Mouse (Mus musculus) neural tube, embryonic 14.5 days (tissue): ENCODE results near the gene Adgrl3. TPM values are rescaled to one million over a fixed set of nuclear protein-coding genes. Genes with fewer than 3 reads are reported as not detected.

Experiments used
- ATAC-seq: fragments of 200-750 bp; cut with Nextera tagmentation; 2 replicates; pipeline ENCODE4 v1.8.0; 2017; ENCODE audit warnings: low read depth, mild to moderate bottlenecking, moderate TSS enrichment, moderate library complexity
- H3K27ac ChIP-seq: fragments of 300-500 bp; sonication (generic); 2 replicates; pipeline ENCODE4 v1.5.1; 2014; ENCODE audit warnings: low read depth, mild to moderate bottlenecking, control low read depth, low read length, moderate library complexity, mixed read lengths
- H3K27me3 ChIP-seq: fragments of 300-500 bp; sonication (generic); 2 replicates; pipeline ENCODE4 v1.6.1; 2014; ENCODE audit warnings: low read length; ENCODE audit not compliant: control insufficient read depth, insufficient read depth
- H3K36me3 ChIP-seq: fragments of 300-500 bp; sonication (generic); 2 replicates; pipeline ENCODE4 v1.6.1; 2014; ENCODE audit warnings: low read length, mixed read lengths; ENCODE audit not compliant: control insufficient read depth, insufficient read depth
- H3K4me1 ChIP-seq: fragments of 300-500 bp; sonication (generic); 2 replicates; pipeline ENCODE4 v1.6.1; 2014; ENCODE audit warnings: low read length; ENCODE audit not compliant: control insufficient read depth, insufficient read depth
- H3K4me2 ChIP-seq: fragments of 300-500 bp; sonication (generic); 2 replicates; pipeline ENCODE4 v1.6.1; 2014; ENCODE audit warnings: mild to moderate bottlenecking, low read depth, low read length, control low read depth
- H3K4me3 ChIP-seq: fragments of 300-500 bp; sonication (generic); 2 replicates; pipeline ENCODE4 v1.5.1; 2014; ENCODE audit warnings: low read depth, low read length, control low read depth, mixed read lengths
- H3K9ac ChIP-seq: fragments of 300-500 bp; sonication (generic); replicated peaks from 2 replicates; pipeline ENCODE4 v1.6.1; 2014; ENCODE audit warnings: low read depth, mild to moderate bottlenecking, control low read depth, low read length, mixed read lengths
- H3K9me3 ChIP-seq: fragments of 300-500 bp; sonication (generic); 2 replicates; pipeline ENCODE4 v1.6.1; 2016; ENCODE audit warnings: low read length; ENCODE audit not compliant: control insufficient read depth
- WGBS: fragments of 180-500 bp; shearing (Covaris S2); extraction: QIAGEN DNeasy Blood & Tissue Kit; methylation state at CpG from one replicate; pipeline ENCODE4 v1.1.7; 2014; 5-methylcytosine and 5-hydroxymethylcytosine counted together
- polyA plus RNA-seq: library from polyadenylated mRNA; unstranded; fragments of >200 nt; fragmentation: Nextera tagmentation; extraction: Ambion mirVana; gene quantifications from 2 replicates; pipeline ENCODE4 v1.2.1, GENCODE M21; 2014

Gene Adgrl3
- polyA plus RNA-seq, 1 experiment from 2014 or later = 98.7 TPM

DNA sequence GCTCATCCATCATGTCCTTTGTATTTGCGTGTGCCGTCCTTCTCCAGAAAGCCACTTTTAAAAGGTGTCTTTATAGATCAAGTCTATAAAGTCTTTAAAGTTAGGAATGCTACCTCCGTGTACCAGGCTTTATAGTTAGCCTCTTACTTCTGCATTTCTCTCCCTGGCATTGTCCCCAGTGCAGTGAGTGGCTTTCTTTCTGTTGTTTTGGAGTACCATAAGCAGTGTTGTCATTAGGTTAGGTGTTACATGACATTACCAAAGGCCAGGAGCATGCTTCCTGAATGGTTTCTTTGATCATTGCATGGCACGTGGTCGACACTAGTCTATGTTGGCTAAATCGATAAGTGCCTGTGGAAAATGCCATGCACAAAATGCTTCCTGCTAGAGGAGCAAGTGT is 48.2 kb downstream of the Adgrl3 start:
- WGBS = 71% methylated on average over 6 of the region's 6 CpGs
- H3K9ac ChIP-seq = no peak overlapping the region
- no peaks in the 10 kb centered on the region for H3K36me3 ChIP-seq
- H3K4me1 ChIP-seq = no peaks in the 10 kb centered on the region
- ATAC-seq = no peak
- H3K4me3 ChIP-seq = no peak overlapping the region
- no peak overlapping the region for H3K27ac ChIP-seq
- H3K9me3 ChIP-seq = no peaks in the 10 kb centered on the region
- no peaks in the 10 kb centered on the region for H3K27me3 ChIP-seq
- no peak overlapping the region for H3K4me2 ChIP-seq

DNA sequence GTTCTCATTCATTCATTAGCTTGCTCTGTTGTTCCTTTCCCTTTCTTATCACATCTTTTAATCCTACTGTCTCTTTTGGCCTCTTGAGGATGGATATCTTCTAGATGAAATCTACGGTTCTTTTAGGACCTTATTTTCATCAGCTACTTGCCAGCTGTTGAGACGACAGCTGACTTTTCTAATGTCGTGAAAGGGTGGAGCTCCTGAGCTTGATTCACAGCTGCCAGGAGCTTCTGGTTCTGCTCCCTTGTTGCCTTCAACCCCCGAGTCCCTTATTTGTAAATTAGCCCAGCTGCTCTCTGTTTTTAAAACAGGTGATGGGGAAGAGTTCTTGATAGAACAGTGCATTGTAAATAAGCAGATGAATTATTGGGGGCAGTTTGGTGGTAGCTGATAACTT is 48.9 kb downstream of the Adgrl3 start:
- Histone ChIP-seq H3K9me3 (no peaks in the 10 kb centered on the region), H3K4me3 (no peak overlapping the region), H3K27ac (no peak overlapping the region), H3K4me2 (no peak overlapping the region), H3K36me3 (no peaks in the 10 kb centered on the region), H3K9ac (no peak overlapping the region), H3K4me1 (no peaks in the 10 kb centered on the region), H3K27me3 (no peaks in the 10 kb centered on the region)
- WGBS = 57% methylated on average over 4 of the region's 4 CpGs
- no peak for ATAC-seq

DNA sequence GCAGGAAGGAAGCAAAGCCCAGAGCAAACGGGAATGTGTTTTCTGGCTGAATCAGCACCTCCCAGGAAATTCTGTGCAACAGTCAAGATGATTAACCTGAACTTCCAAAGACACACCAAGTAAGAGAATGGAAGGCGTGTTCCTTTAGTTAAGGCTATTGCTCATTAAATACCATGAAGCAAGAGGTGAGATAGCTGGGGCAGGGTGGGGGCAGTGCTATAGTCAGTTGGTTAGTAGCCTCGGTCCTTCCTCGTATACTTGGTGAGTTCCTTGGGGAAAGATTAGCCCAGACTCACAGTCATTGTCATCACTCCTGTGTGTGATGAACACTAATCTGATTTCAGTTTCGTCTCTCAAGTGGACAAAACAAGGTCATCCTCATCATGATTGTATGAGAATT is 53.0 kb downstream of the Adgrl3 start:
- Histone ChIP-seq H3K36me3 (no peaks in the 10 kb centered on the region), H3K27me3 (no peaks in the 10 kb centered on the region), H3K9ac (no peak overlapping the region), H3K4me3 (no peak overlapping the region), H3K4me2 (no peak overlapping the region), H3K9me3 (no peaks in the 10 kb centered on the region), H3K4me1 (0 out of 2 replicates have a peak, but pooled peaks cover 2% of the 10 kb centered on the region), H3K27ac (no peak overlapping the region)
- no peak for ATAC-seq
- WGBS = 79% methylated on average over 5 of the region's 5 CpGs

DNA sequence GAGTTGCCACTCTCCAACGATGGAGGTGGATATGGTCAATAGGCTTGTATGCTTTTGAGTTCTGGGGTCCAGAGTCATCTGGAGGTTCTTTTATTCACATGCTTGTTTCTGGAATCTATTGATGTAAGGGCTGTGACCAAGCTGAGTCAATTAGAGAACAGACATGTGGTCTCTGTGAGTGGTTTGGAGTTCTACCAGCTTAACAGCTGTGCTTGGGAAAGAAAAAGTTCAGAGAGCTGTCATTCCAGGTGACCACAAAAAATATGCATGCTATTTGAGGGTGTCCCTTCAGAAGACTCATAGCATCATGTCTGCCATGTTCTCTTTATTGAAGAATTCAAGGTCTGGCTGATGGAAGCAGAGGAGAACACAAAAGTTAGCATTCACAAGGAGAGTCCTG is 53.9 kb downstream of the Adgrl3 start:
- Histone ChIP-seq H3K4me1 (0 out of 2 replicates have a peak, but pooled peaks cover 2% of the 10 kb centered on the region), H3K27ac (no peak overlapping the region), H3K4me3 (no peak overlapping the region), H3K9ac (no peak overlapping the region), H3K27me3 (no peaks in the 10 kb centered on the region), H3K4me2 (no peak overlapping the region), H3K9me3 (no peaks in the 10 kb centered on the region), H3K36me3 (no peaks in the 10 kb centered on the region)
- 81% methylated on average over 1 of the region's 1 CpGs for WGBS
- ATAC-seq = no peak

DNA sequence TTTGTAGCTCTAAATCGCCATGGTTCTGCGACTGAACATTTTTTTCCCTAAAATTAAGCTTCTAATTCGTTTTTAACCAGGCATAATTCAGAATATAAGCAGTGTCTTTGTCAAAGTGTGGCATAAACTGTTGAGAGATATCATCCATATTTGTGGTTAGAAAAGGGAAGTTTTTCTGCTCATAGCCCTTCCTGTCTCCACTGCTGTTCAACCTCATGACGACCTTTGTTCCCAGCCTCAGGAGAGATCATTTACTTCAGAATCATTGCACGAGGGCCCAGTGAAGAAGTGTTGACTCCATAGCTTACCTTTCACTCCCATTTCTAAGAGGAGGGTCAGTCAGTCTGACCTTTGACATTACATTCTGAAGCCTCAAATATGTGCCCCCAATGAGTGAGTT is 56.4 kb downstream of the Adgrl3 start:
- Histone ChIP-seq H3K9me3 (no peaks in the 10 kb centered on the region), H3K4me1 (0 out of 2 replicates have a peak, but pooled peaks cover 2% of the 10 kb centered on the region), H3K9ac (no peak overlapping the region), H3K4me3 (no peak overlapping the region), H3K4me2 (no peak overlapping the region), H3K27ac (no peak overlapping the region), H3K27me3 (no peaks in the 10 kb centered on the region), H3K36me3 (no peaks in the 10 kb centered on the region)
- 75% methylated on average over 5 of the region's 5 CpGs for WGBS
- ATAC-seq = no peak

DNA sequence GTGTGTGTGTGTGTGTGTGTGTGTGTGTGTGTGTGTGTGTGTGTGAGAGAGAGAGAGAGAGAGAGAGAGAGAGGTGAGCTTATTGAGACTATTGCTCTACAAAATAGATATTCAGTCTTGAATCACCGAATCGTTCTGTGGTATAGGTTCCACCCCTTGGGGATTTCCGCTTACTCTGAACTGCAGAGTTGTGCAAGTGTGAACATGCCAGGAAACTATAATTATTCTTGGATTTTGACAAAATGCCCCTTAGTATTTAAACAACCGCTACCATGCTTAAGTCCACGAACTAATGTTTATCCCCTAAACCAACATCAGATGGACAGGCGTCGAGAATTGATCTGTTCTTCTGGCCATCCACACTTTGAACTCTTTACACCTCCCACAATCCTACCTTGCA is 57.1 kb downstream of the Adgrl3 start:
- no peak for ATAC-seq
- 0 out of 2 replicates have a peak, but pooled peaks cover 2% of the 10 kb centered on the region for H3K4me1 ChIP-seq
- no peaks in the 10 kb centered on the region for H3K27me3 ChIP-seq
- no peak overlapping the region for H3K4me2 ChIP-seq
- H3K9ac ChIP-seq = no peak overlapping the region
- H3K36me3 ChIP-seq = no peaks in the 10 kb centered on the region
- H3K9me3 ChIP-seq = no peaks in the 10 kb centered on the region
- H3K4me3 ChIP-seq = no peak overlapping the region
- 90% methylated on average over 7 of the region's 7 CpGs for WGBS
- H3K27ac ChIP-seq = no peak overlapping the region

DNA sequence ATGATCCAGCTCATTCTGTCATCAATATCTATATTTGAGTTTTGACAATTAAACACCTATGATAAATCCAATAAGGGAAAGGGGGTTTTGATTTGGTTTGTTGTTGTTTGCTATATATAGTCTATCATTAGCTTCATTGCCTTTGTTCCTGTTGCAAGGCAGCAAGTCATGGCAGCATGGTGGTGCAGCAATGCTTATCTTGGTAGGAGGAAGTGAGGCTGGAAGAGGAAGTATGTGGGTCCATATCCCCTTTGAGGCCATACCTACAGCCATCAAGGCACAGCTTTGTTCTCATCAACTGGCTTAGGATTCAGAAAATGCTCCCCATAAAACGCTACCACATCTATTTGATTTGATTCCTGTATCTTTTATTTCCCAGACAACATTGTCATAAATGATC is 58.1 kb downstream of the Adgrl3 start:
- Histone ChIP-seq H3K27me3 (no peaks in the 10 kb centered on the region), H3K27ac (no peak overlapping the region), H3K9me3 (no peaks in the 10 kb centered on the region), H3K9ac (no peak overlapping the region), H3K4me2 (no peak overlapping the region), H3K36me3 (no peaks in the 10 kb centered on the region), H3K4me3 (no peak overlapping the region), H3K4me1 (0 out of 2 replicates have a peak, but pooled peaks cover 2% of the 10 kb centered on the region)
- 81% methylated on average over 1 of the region's 1 CpGs for WGBS
- no peak for ATAC-seq

DNA sequence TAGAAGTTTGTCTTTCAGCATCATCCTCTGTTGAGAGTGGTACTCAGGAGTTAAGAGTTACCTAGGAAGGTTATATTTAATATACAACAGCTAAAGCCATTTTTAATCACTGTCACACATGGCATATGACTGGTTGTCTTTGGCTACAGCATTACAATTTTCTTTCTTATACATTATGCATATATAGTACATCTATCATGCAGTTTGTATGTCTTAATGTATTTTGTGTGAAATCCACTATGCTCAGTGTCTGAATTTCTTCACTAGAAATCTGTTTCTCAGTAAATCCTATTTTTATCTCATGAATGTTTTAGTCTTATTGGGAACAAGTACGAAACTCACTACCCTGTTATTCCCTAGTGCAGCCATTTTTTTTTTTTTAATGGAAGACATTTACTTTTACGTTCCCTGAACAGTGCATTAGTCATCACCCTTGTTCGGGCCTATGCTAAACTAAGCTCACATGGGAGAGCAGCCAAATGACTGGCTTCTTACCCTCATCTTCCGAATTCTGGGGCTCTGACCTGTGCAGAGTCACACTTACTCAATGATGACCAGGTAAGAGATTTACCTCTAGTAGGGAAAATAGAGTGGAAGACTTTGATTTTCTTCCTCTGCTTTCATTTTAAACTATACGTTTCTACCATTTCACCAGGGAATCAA is 63.9 kb downstream of the Adgrl3 start:
- 67% methylated on average over 5 of the region's 5 CpGs for WGBS
- no peak for ATAC-seq

DNA sequence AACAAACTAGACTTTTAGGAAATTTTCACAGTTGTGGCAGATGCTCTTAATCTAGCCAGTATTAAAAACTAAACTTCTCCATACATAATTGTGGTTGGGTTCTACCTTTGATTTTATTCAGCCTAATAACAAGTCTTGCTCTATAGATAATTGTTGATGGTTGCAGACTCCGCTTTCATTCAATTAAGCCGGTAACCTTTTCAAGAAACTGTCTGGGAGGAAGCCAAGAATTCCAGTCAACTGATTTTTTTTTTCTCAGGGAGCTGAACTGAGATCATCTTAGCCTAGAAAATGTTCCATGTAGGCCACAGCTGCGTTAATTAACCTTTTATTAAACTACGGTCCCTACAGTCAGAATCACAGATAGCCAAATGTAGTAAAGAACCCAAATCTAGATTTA is 65.2 kb downstream of the Adgrl3 start:
- H3K4me2 ChIP-seq = no peak overlapping the region
- 53% methylated on average over 4 of the region's 4 CpGs for WGBS
- no peak for ATAC-seq

More for the DNA sequence above, 63.9 kb downstream of the Adgrl3 start:
- H3K4me2 ChIP-seq = no peak overlapping the region
- no peaks in the 10 kb centered on the region for H3K36me3 ChIP-seq
- no peaks in the 10 kb centered on the region for H3K4me1 ChIP-seq
- H3K27me3 ChIP-seq = no peaks in the 10 kb centered on the region
- H3K9ac ChIP-seq = no peak overlapping the region
- no peak overlapping the region for H3K4me3 ChIP-seq
- H3K9me3 ChIP-seq = no peaks in the 10 kb centered on the region
- no peak overlapping the region for H3K27ac ChIP-seq

More for the DNA sequence above, 65.2 kb downstream of the Adgrl3 start:
- H3K36me3 ChIP-seq = no peaks in the 10 kb centered on the region
- H3K4me1 ChIP-seq = no peaks in the 10 kb centered on the region
- H3K4me3 ChIP-seq = no peak overlapping the region
- H3K27ac ChIP-seq = no peak overlapping the region
- H3K9me3 ChIP-seq = no peaks in the 10 kb centered on the region
- no peaks in the 10 kb centered on the region for H3K27me3 ChIP-seq
- H3K9ac ChIP-seq = no peak overlapping the region
